Mouse (Mus musculus): ENCODE measurements around the gene Ppm1m.

GRCm38 (mm10) chr9:106158037-106158491, 41.5 kb downstream of the Ppm1m start, which contains the start of gene Glyctk:
- no peak for TF ChIP-seq TCF3 (IDR thresholded peaks at IDR 0.05; ENCODE audit: insufficient read length, low read depth)
- TF ChIP-seq MYOD1 (IDR thresholded peaks at IDR 0.05; ENCODE audit: control insufficient read depth in 1 of 3, insufficient read length in 2 of 3, low read depth in 2 of 3) = no peak
- TF ChIP-seq CEBPB (IDR thresholded peaks at IDR 0.05; ENCODE audit: insufficient read depth, poor library complexity, severe bottlenecking) = no peak
- TF ChIP-seq MAX (IDR thresholded peaks at IDR 0.05; ENCODE audit: low read depth) = no peak
- no peak for TF ChIP-seq TCF12 (IDR thresholded peaks at IDR 0.05; ENCODE audit: insufficient read depth, poor library complexity, severe bottlenecking)
- TF ChIP-seq POLR2A (IDR thresholded peaks at IDR 0.05; ENCODE audit: insufficient read length, low read depth) = no peak

Measured in myocyte (in vitro differentiated cells).